Mouse (Mus musculus) olfactory bulb, adult 2 months (tissue): ENCODE measurements around the gene Iqcf6. TPM values are rescaled to one million over a fixed set of nuclear protein-coding genes. Genes with fewer than 3 reads are reported as not detected.

Experiments used
- H3K27ac ChIP-seq: fragments of 200-500 bp; 2 replicates; pipeline ENCODE4 v1.5.1; 2012; ENCODE audit warnings: low read depth, low read length; ENCODE audit not compliant: insufficient read depth
- H3K4me1 ChIP-seq: fragments of 200-500 bp; 2 replicates; pipeline ENCODE4 v1.6.1; 2012; ENCODE audit warnings: low read length; ENCODE audit not compliant: control insufficient read depth, insufficient read depth
- H3K4me3 ChIP-seq: fragments of 200-500 bp; 2 replicates; pipeline ENCODE4 v1.5.1; 2012; ENCODE audit warnings: mild to moderate bottlenecking, low read depth, low read length, moderate library complexity; ENCODE audit not compliant: insufficient read depth
- CTCF ChIP-seq: fragments of 200-500 bp; IDR thresholded peaks from 2 replicates; pipeline ENCODE4 v1.5.1; 2012; ENCODE audit warnings: low read depth, mild to moderate bottlenecking, low read length, moderate library complexity; ENCODE audit not compliant: insufficient read depth
- POLR2A ChIP-seq: fragments of 200-500 bp; IDR thresholded peaks from 2 replicates; pipeline ENCODE4 v1.6.1; 2012; ENCODE audit warnings: mild to moderate bottlenecking, low read depth, low read length, moderate library complexity; ENCODE audit not compliant: insufficient read depth
- WGBS: fragments of 180-500 bp; shearing (Covaris S2); methylation state at CpG from one replicate; pipeline ENCODE4 v1.1.7; 2018; 5-methylcytosine and 5-hydroxymethylcytosine counted together
- polyA plus RNA-seq: library from polyadenylated mRNA; stranded (reverse); fragments of >200 nt; gene quantifications from 2 replicates; pipeline ENCODE4 v1.2.4, GENCODE M21; 2012; ENCODE audit warnings: low replicate concordance; ENCODE audit not compliant: missing spikeins, insufficient read depth, insufficient read length

Gene Iqcf6
- polyA plus RNA-seq, 1 experiment, result not detected

DNA sequence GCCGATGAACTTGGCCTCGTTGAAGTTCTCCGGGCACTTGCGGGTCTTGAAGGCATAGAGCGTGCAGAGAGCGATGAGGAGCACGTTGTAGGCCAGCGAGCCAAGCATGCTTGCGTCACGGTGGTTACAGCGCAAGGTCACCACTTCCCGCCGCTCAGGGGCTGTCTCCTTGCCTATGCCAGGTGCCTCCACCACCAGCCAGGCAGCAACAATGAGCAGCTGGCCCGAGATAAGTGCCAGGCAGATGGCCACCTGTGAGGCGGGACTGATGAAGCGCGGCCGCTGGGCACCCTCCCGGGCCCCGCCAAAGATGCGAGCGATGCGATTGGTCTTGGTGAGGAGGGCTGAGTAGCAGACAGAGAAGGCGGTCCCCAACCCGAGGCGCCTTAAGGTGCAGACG lies 20.8 kb downstream of the Iqcf6 start:
- H3K4me1 ChIP-seq, result peaks cover 38% of the 10 kb centered on the region
- no peak for TF ChIP-seq POLR2A
- no peak for TF ChIP-seq CTCF
- no peak overlapping the region for H3K27ac ChIP-seq
- H3K4me3 ChIP-seq, result peak overlapping the region; percentile 0; the same call in 1 of the 2 replicates
- 80% methylated on average over 27 of the region's 27 CpGs for WGBS

DNA sequence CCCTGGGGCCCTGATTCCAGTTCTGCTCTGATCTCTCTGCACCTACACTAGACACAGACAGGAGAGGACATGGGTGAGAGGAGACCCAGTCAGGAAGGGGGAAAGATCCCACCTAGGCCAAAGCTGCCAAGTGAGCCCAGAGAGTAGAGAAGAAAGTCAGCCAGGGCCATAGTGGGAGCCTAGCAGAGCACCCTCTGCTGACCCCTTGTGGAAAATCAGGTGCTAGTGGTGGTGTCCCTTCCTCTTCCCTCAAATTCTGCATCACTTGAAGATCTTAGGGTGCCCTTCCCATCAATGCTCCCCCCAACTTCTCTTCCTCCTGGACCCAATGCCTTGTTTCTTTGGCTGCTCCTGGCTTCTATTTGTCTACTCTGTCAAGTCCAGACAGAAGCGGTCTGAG lies 26.3 kb downstream of the Iqcf6 start:
- WGBS, result 70% methylated on average over 1 of the region's 1 CpGs
- TF ChIP-seq POLR2A (no peak), CTCF (no peak)
- Histone ChIP-seq H3K4me1 (peaks cover 41% of the 10 kb centered on the region), H3K4me3 (peak overlapping the region; percentile 26), H3K27ac (no peak overlapping the region)

DNA sequence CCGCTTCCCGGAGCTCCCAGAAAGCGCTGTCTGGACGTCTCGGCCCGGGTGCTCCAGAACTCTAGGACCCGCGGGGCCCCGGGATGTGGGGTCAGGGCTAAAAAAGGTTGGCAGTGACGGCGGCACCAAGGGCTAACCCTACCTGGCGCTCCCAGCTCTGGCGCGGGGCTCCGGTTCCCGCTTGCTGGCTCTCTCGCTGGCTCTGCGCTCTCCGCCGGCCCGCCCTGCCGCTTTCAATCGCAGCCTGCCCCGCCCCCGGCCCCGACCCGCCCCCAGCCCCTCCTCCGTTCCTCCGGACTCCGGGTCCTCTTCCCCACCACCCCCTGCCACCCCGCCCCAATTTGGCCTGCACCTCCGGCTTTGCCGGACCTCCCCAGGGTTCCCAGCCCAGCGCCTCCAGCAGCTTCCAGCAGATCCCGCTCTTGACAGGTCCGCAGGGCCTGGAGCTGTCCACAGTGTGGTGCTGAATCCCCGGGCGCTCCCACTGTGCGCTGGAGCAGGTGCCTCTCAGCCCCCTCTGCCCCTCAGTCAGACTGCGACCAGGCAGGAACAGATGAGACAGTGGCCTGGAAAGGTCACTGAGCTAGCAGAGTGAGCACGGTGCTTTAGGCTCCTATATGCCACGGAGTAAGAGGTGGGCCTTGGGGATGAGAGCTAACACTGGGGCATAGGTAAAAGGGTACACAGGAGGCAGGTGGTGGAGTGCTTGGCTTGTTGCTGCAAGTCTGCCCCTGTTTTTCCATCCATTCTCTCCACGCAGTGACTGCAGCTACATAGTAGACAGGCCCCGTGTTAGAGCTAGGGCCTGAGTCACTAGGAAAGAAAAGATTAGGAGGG lies 29.7 kb downstream of the Iqcf6 start, which contains the start of gene Grm2:
Grm2 (minus strand) TSS at position 199 of the 837 bp plus-strand sequence.
- TF ChIP-seq CTCF (no peak), POLR2A (peak; percentile 51; the same call in 1 of the 2 replicates)
- H3K27ac ChIP-seq, result peak within 1 kb of the TSS; percentile 89
- 1% methylated on average over 44 of the region's 44 CpGs for WGBS

DNA sequence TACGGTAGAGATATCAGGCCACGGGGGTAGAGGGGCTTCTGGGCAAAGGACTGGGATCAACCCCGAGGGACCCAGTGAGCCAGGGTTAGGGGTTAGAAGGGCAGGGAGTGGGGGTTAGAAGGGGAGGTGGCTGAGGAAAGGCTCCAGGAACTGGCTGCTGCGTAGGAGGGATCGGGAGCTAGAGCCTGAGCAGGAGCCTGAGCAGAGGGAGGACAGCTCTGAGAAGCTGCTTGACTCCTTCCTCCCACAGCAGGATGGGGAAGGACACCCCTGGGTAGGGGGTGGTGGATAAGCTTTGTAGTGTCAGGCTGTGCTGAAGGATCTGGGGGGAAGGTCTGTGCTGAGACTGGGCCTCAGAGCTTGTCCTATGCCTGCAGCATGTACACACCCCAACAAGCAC lies 30.4 kb downstream of the Iqcf6 start:
- Histone ChIP-seq H3K27ac (peak overlapping the region; percentile 89), H3K4me3 (peak overlapping the region; percentile 70), H3K4me1 (peaks cover 41% of the 10 kb centered on the region)
- WGBS, result 18% methylated on average over 5 of the region's 5 CpGs
- TF ChIP-seq POLR2A, result no peak
- no peak for TF ChIP-seq CTCF

More for the DNA sequence above, 29.7 kb downstream of the Iqcf6 start, which contains the start of gene Grm2:
- peaks cover 39% of the 10 kb centered on the region for H3K4me1 ChIP-seq
- peak within 1 kb of the TSS; percentile 70 for H3K4me3 ChIP-seq

DNA sequence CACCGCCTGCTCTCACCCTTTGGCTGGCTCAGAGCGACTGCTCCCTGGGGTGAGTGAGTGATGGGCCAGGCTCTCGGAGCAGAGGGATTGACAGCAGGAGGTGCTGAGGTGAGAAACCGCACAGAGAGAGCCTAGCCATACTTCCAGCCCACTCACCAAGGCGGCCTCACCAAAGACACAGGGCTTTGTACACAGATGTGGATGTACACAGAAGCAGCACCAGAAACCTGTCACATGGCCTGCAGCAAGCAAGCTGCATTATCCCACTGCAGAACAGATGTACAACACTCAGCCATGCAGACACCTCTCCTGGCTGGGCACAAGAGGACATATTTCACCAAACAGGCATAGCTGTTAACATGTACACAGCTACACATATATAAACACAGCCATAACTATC lies 31.2 kb downstream of the Iqcf6 start:
- no peak for TF ChIP-seq POLR2A
- TF ChIP-seq CTCF, result no peak
- Histone ChIP-seq H3K4me1 (peaks cover 44% of the 10 kb centered on the region), H3K27ac (peak overlapping the region; percentile 89), H3K4me3 (no peak overlapping the region)
- WGBS, result 36% methylated on average over 5 of the region's 5 CpGs

DNA sequence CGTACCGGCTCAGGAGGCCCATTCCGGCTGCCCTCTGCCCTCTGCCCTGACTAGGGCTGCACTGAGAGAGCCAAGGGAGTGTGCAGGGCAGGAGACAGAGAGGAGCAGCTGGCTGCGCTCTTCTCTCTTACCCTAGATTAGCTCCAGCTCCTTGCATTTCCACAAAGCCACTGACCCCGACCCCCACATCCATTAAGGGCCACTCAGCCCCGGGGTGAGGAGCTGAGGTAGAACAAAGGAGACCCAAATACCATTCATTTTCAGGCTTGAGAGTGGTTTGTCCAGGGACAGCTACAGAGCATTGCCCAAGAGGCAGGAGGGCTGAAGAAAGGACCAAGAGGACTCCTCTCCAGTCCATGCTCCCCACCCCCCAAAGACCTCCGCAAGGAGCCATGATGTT lies 33.1 kb downstream of the Iqcf6 start:
- Histone ChIP-seq H3K27ac (0 out of 2 replicates have a peak overlapping the region, but pooled peaks have one; percentile 34), H3K4me3 (no peak overlapping the region), H3K4me1 (peaks cover 51% of the 10 kb centered on the region)
- TF ChIP-seq CTCF, result no peak
- no peak for TF ChIP-seq POLR2A
- WGBS, result 50% methylated on average over 7 of the region's 7 CpGs

DNA sequence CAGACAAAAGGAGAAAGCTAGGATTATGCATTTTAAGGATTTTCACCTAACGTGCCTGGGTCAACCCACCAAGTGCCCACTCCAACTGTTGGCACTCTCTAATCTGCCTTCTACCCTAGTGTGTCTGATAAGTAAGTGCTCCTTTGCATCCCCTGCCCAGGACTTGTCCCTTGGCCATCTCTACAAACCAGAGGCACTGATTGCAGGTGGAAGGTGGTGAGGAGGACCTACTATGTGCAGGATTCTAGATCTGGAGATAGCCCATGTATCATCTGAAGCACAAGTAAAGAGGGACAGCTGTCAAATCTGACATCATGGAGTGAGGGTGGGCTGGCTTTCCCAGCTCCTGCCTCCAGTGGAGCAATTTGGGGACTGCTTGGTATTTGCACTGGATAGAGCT lies 33.6 kb downstream of the Iqcf6 start:
- peaks cover 56% of the 10 kb centered on the region for H3K4me1 ChIP-seq
- WGBS, result 83% methylated on average over 1 of the region's 1 CpGs
- no peak overlapping the region for H3K4me3 ChIP-seq
- H3K27ac ChIP-seq, result no peak overlapping the region
- no peak for TF ChIP-seq CTCF
- TF ChIP-seq POLR2A, result no peak

DNA sequence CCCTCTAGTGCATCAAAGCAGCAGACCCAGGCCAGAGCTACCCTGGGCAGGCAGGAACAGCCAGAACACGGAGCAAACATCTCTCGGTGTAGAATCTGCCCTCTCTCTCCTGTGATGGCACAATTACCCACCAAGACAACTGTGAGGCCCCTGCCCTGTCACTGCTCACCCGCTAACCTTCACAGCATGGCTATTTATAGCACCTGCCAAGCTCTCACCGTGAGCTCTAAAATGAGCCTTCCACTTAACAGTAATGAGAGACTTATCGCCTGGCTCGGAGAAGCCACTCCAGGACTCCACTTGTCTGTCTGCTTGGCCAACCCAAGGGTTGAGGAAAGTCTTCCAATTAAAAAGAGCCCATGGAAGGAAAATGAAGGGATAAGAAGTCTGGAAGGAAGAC lies 36.8 kb downstream of the Iqcf6 start:
- WGBS, result 38% methylated on average over 6 of the region's 6 CpGs
- Histone ChIP-seq H3K4me3 (no peak overlapping the region), H3K27ac (0 out of 2 replicates have a peak overlapping the region, but pooled peaks have one; percentile 9), H3K4me1 (peaks cover 64% of the 10 kb centered on the region)
- TF ChIP-seq CTCF (no peak), POLR2A (no peak)

DNA sequence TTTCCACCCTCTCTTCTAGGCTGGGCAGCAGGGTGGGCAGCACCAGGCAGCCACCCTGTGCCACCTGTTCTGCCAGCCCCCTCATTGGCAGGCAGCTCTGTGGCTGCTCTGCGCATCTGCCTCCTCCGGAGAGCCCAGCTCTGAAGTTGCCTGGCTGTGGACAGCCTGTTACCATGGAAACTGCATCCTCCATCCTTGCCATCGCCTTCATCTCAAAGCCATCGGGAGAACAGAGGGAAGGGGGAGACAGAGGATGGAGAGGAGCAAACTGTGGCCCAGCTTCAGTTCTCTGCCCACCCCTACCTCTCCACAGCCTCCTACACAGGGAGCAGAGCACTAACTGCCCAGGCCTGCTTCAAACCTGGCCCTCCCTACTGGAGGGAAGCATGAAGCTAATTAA lies 38.1 kb downstream of the Iqcf6 start:
- peaks cover 71% of the 10 kb centered on the region for H3K4me1 ChIP-seq
- H3K27ac ChIP-seq, result peak overlapping the region; percentile 93
- WGBS, result 14% methylated on average over 4 of the region's 4 CpGs
- no peak overlapping the region for H3K4me3 ChIP-seq
- TF ChIP-seq POLR2A (no peak), CTCF (no peak)

DNA sequence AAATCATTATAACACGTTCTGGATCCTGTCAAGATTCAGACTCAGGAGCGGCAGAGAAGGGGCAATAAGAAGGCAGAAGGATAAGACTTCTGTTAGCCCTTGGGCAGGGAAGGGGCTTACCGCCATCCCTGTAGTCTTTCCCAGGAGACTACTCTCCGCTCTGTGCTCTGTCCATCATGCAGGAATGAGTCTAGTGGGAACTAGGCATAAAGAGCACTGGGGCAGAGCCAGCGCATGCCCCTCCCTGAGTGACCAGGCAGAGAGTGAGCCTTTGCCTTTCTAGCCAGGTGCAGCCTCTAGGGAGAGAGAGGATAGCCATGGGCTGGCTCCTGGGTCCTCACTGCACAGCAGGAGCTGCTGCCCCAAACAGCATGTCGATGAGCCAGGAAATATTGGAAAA lies 38.5 kb downstream of the Iqcf6 start:
- Histone ChIP-seq H3K4me3 (no peak overlapping the region), H3K4me1 (peaks cover 75% of the 10 kb centered on the region), H3K27ac (peak overlapping the region; percentile 93)
- TF ChIP-seq CTCF (no peak), POLR2A (no peak)
- 59% methylated on average over 6 of the region's 6 CpGs for WGBS
